Mouse (Mus musculus) embryonic facial prominence, embryonic 14.5 days (tissue): Measurements from ENCODE around the gene Ube2s. TPM values are rescaled to one million over a fixed set of nuclear protein-coding genes. Genes with fewer than 3 reads are reported as not detected.

ENCODE experiments used
- ATAC-seq: fragments of 200-750 bp; cut with Nextera tagmentation; 2 replicates; pipeline ENCODE4 v1.8.0; 2017; ENCODE audit warnings: low read depth, moderate number of reproducible peaks, moderate TSS enrichment
- DNase-seq: peaks from one replicate; pipeline ENCODE4 v3.0.0-alpha.2; 2015; ENCODE audit warnings: low spot score
- H3K27ac ChIP-seq: fragments of 300-500 bp; sonication (generic); replicated peaks from 2 replicates; pipeline ENCODE4 v1.5.1; 2014; ENCODE audit warnings: low read depth, mild to moderate bottlenecking, low read length, moderate library complexity
- H3K27me3 ChIP-seq: fragments of 300-500 bp; sonication (generic); replicated peaks from 2 replicates; pipeline ENCODE4 v1.6.1; 2014; ENCODE audit warnings: low read length; ENCODE audit not compliant: control insufficient read depth, insufficient read depth
- H3K36me3 ChIP-seq: fragments of 300-500 bp; sonication (generic); 2 replicates; pipeline ENCODE4 v1.6.1; 2014; ENCODE audit warnings: low read length, mixed read lengths; ENCODE audit not compliant: control insufficient read depth, insufficient read depth
- H3K4me1 ChIP-seq: fragments of 300-500 bp; sonication (generic); 2 replicates; pipeline ENCODE4 v1.6.1; 2014; ENCODE audit warnings: antibody characterized with exemption, low read length; ENCODE audit not compliant: control insufficient read depth, insufficient read depth
- H3K4me2 ChIP-seq: fragments of 300-500 bp; sonication (generic); 2 replicates; pipeline ENCODE4 v1.6.1; 2014; ENCODE audit warnings: low read depth, mild to moderate bottlenecking, low read length, moderate library complexity, mixed read lengths
- H3K4me3 ChIP-seq: fragments of 300-500 bp; sonication (generic); 2 replicates; pipeline ENCODE4 v1.5.1; 2014; ENCODE audit warnings: low read depth, mild to moderate bottlenecking, low read length
- H3K9ac ChIP-seq: fragments of 300-500 bp; sonication (generic); 2 replicates; pipeline ENCODE4 v1.6.1; 2014; ENCODE audit warnings: low read depth, mild to moderate bottlenecking, low read length, moderate library complexity, mixed read lengths
- H3K9me3 ChIP-seq: fragments of 300-500 bp; sonication (generic); 2 replicates; pipeline ENCODE4 v1.6.1; 2016; ENCODE audit warnings: low read length; ENCODE audit not compliant: control insufficient read depth
- WGBS: fragments of 180-500 bp; shearing (Covaris S2); extraction: QIAGEN DNeasy Blood & Tissue Kit; methylation state at CpG from one replicate; pipeline ENCODE4 v1.1.7; 2014; 5-methylcytosine and 5-hydroxymethylcytosine counted together
- polyA plus RNA-seq: library from polyadenylated mRNA; unstranded; fragments of >200 nt; fragmentation: Nextera tagmentation; extraction: Ambion mirVana; gene quantifications from 2 replicates; pipeline ENCODE4 v1.2.1, GENCODE M21; 2014

Ube2s gene
- polyA plus RNA-seq, 1 experiment from 2014 or later: 347 TPM

DNA sequence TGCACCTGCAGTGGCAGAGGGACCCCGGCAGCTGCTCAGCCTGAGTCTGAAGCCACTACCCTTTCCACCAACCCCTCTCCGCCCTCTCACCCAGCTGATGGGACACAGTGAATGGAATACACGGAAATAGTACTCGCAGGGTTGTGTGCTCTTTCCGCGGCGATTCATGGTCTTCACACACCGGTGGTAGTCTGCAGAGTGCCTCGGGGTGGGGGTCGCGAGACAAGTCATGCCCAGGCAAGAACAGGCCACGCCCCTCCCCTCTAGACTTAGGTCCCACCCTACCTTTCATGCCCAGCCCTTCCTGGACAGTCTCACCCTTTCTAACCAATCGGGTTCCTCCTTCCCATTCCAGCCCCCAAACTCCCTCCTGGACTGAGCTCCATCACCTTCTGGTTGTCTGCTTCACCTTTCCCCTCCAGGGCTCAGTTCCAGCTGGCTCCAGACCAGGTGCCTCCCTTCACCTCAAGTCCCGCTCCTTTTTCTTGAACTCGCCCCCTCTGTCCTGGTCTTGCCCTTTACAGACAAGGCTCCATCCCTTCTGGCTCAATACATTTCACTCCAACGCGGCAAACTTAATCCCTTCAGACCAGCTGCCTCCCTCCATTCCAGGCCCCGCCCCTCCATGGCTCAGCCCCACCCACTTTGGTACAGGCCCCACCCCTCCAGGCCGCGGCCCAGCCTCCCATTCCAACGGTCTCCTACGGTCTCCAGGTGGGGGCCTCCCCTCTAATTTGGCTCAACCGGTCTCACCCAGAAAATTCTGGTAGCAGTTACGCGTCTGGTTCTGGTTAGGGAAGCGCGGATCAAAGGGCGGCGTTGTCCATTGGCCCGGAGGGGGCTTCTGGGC is 60.2 kb downstream of the Ube2s start:
- H3K9ac ChIP-seq: peak overlapping the region; percentile 26
- peak overlapping the region; percentile 53 for H3K27ac ChIP-seq
- H3K4me1 ChIP-seq: peaks cover 14% of the 10 kb centered on the region
- 0 out of 2 replicates have a peak, but pooled peaks cover under 1% of the 10 kb centered on the region for H3K36me3 ChIP-seq
- peak overlapping the region; percentile 41 for H3K4me3 ChIP-seq
- DNase-seq (peak; percentile 57), ATAC-seq (peak; percentile 78)
- H3K4me2 ChIP-seq: peak overlapping the region; percentile 63
- 2% methylated on average over 28 of the region's 30 CpGs for WGBS
- H3K9me3 ChIP-seq: no peaks in the 10 kb centered on the region
- H3K27me3 ChIP-seq: no peaks in the 10 kb centered on the region

DNA sequence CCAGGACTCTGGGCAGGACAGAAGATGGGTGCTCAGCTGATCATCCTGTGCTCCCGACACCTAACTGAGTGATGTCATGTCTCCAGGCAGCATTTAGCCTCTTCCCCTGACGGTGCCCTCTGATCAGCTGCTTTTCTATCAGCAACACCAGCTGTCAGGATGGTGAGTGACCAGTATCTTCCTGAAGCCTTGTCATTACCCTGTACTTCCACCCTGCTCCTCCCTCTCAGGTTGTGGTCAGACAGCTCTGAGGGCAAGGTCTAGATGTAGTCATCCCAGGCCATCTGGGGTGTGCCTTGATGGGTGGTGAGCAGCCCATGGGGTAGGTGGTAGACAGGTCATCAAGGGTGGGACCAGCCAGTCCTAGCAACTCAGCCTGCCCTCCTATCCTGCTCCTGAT is 63.2 kb downstream of the Ube2s start:
- Histone ChIP-seq H3K27ac (no peak overlapping the region), H3K4me3 (no peak overlapping the region), H3K4me2 (no peak overlapping the region), H3K36me3 (peaks cover 25% of the 10 kb centered on the region), H3K4me1 (peaks cover 14% of the 10 kb centered on the region), H3K9me3 (no peaks in the 10 kb centered on the region), H3K27me3 (no peaks in the 10 kb centered on the region), H3K9ac (no peak overlapping the region)
- WGBS: 80% methylated on average over 2 of the region's 2 CpGs
- DNase-seq (no peak), ATAC-seq (no peak)

DNA sequence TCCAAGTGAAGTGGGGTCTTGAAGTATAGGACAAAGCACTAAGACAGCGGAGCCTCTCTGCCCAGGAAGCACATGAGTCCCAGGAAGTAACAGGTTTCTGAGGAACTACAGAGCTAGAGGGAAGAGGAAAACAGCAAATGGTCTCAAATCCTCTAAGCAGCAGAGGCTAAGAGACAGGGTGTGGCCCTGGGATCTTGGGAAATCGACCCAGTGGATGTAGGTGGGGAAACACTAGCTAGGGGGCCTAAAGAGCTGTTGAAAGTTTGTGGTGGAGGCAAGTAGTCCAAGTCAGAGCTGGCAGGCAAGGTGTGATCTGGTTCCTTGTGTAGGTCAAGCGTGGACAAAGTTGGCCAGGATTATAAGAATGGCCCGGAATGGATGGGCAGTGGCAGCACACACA is 64.1 kb downstream of the Ube2s start:
- Histone ChIP-seq H3K4me1 (peaks cover 14% of the 10 kb centered on the region), H3K27me3 (no peaks in the 10 kb centered on the region), H3K36me3 (peaks cover 32% of the 10 kb centered on the region), H3K9me3 (no peaks in the 10 kb centered on the region), H3K4me3 (no peak overlapping the region), H3K4me2 (no peak overlapping the region), H3K9ac (no peak overlapping the region), H3K27ac (no peak overlapping the region)
- 83% methylated on average over 4 of the region's 4 CpGs for whole genome bisulfite sequencing
- no peak for DNase-seq
- no peak for ATAC-seq

DNA sequence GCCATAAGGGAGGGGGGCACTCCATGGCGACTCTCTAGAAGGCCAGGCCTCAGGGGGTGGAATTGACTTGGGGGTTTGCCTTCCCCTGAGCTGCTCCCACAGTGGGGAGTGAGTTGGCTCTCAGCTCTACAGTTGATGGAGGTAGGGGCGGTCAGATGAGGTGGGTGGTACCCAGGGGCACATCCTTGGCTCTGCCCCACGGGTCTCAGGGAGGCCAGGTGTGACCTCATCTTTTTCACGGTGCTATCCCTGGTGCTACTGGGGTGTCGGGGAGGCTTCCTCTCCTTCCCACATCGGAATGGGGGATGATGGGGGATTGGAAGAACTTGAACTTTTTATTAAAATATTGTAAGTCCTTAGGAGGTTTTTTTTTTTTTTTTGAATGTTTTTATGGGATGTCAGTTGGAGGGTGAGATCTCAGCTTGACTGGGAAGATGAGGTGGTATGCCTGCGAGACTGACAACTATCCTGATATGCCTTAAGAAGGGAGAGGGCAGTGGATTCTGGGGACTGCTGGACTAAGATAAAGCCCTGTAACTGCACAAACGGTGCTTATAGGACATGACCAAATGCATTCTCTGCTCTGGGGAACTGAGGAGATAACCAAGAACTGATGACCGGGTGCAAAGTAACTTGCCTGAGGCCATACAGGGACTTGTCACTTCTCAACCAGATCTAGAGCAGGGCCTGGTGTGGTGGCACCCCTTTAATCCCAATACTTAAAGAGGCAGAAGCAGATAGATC is 65.1 kb downstream of the Ube2s start:
- 79% methylated on average over 8 of the region's 9 CpGs for WGBS

DNA sequence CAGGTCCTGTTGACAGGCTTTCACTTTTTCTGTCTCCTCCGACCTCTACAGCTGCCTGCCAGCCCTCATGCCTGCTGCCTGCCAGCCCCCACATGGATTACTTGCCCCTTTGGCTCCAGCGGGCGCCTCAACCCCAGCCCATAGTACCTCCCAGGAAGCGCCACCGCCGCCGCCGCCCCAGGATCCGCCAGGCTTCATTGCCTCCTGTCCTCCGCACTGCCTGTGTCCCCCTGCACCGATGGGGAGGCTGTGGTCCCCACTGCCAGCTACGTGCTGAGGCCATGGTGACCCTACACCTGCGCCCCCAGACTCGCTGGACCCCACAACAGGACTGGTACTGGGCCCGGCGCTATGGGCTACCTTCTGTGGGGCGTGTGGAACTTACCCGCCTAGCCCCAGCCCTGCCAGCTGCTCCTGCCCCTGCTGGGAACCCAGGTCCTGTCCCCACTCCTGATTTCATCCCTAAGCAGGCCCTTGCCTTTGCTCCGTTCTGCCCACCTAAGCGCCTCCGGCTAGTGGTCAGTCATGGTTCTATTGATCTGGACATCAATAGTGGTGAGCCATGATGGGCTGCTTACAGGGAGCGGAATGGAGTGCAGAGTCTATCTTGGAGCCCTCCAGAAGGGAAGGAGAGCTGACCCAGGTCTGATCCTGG is 65.9 kb downstream of the Ube2s start:
- H3K27me3 ChIP-seq: no peaks in the 10 kb centered on the region
- no peak overlapping the region for H3K9ac ChIP-seq
- ATAC-seq: no peak
- H3K4me1 ChIP-seq: peaks cover 5% of the 10 kb centered on the region; the same call in 1 of the 2 replicates
- no peak overlapping the region for H3K4me2 ChIP-seq
- 82% methylated on average over 22 of the region's 22 CpGs for WGBS
- no peak for DNase-seq
- H3K36me3 ChIP-seq: peaks cover 48% of the 10 kb centered on the region
- H3K9me3 ChIP-seq: no peaks in the 10 kb centered on the region
- H3K27ac ChIP-seq: no peak overlapping the region
- H3K4me3 ChIP-seq: no peak overlapping the region

More for the DNA sequence above, 65.1 kb downstream of the Ube2s start:
- Histone ChIP-seq H3K9me3 (no peaks in the 10 kb centered on the region), H3K4me2 (no peak overlapping the region), H3K27ac (no peak overlapping the region), H3K27me3 (no peaks in the 10 kb centered on the region), H3K4me3 (no peak overlapping the region), H3K9ac (no peak overlapping the region), H3K4me1 (peaks cover 9% of the 10 kb centered on the region), H3K36me3 (peaks cover 42% of the 10 kb centered on the region)
- DNase-seq (no peak), ATAC-seq (no peak)

DNA sequence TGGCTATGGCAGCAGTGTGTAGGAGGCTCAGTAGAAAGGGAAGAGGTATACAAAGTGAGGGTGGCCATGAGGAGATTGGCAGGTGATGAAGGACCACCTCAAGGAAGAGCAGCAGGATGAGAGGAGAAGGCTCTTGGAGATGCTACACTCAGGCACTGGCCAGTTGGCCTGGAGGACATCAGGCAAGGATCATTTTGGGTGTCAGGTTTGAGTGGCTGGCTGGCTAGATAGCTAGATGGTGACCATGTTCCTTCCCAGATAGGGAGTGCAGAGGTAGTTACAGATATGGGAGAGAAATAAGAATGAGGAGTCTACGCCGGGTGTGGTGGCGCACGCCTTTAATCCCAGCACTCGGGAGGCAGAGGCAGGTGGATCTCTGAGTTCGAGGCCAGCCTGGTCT is 67.5 kb downstream of the Ube2s start:
- Histone ChIP-seq H3K27me3 (no peaks in the 10 kb centered on the region), H3K4me3 (no peak overlapping the region), H3K4me1 (peaks cover 13% of the 10 kb centered on the region), H3K4me2 (no peak overlapping the region), H3K9me3 (no peaks in the 10 kb centered on the region), H3K27ac (no peak overlapping the region), H3K9ac (no peak overlapping the region), H3K36me3 (peaks cover 48% of the 10 kb centered on the region)
- DNase-seq (no peak), ATAC-seq (no peak)
- 95% methylated on average over 6 of the region's 6 CpGs for WGBS

Other genes starting within 250 kb of the Ube2s start
- gene Ptprh, start 208.5 kb downstream of the Ube2s start, polyA plus RNA-seq: not detected in 2 replicates
- 1.0 and 1.2 TPM in 2 replicates for gene Tmem86b, start 181.2 kb downstream of the Ube2s start, polyA plus RNA-seq
- 7.1 and 7.7 TPM in 2 replicates for gene Ppp6r1, start 153.6 kb downstream of the Ube2s start, polyA plus RNA-seq
- gene Hspbp1, start 127.5 kb downstream of the Ube2s start, polyA plus RNA-seq: 77.5 and 77.7 TPM in 2 replicates
- 1.6 and 1.8 TPM in 2 replicates for gene Brsk1, start 122.0 kb downstream of the Ube2s start, polyA plus RNA-seq
- 0.11 TPM in 1 of 2 replicates, not detected in the other for gene Tmem150b, start 87.3 kb downstream of the Ube2s start, polyA plus RNA-seq
- gene Kmt5c, start 72.5 kb downstream of the Ube2s start, polyA plus RNA-seq: 41.5 and 50.6 TPM in 2 replicates
- gene Cox6b2, start 59.5 kb downstream of the Ube2s start, polyA plus RNA-seq: 36.4 and 39.6 TPM in 2 replicates
- gene Fam71e2, start 41.3 kb downstream of the Ube2s start, polyA plus RNA-seq: not detected in 2 replicates
- 0.13 TPM in 1 of 2 replicates, not detected in the other for gene Il11, start 29.7 kb downstream of the Ube2s start, polyA plus RNA-seq
- not detected in 2 replicates for gene Tmem190, start 29.7 kb downstream of the Ube2s start, polyA plus RNA-seq
- gene Tmem238, start 22.9 kb downstream of the Ube2s start, polyA plus RNA-seq: 5.5 and 6.6 TPM in 2 replicates
- gene Rpl28, start 19.7 kb downstream of the Ube2s start, polyA plus RNA-seq: 275 and 300 TPM in 2 replicates
- 0.68 and 0.76 TPM in 2 replicates for gene Shisa7, start 32.1 kb upstream of the Ube2s start, polyA plus RNA-seq
- gene Isoc2b, start 57.7 kb upstream of the Ube2s start, polyA plus RNA-seq: 6.5 and 7.0 TPM in 2 replicates
- gene Isoc2a, start 64.6 kb upstream of the Ube2s start, polyA plus RNA-seq: 1.3 and 1.6 TPM in 2 replicates
- gene Gm36210, start 93.9 kb upstream of the Ube2s start, polyA plus RNA-seq: 0.35 TPM in 1 of 2 replicates, not detected in the other
- gene Zfp628, start 102.6 kb upstream of the Ube2s start, polyA plus RNA-seq: 3.7 and 4.0 TPM in 2 replicates
- gene Nat14, start 109.4 kb upstream of the Ube2s start, polyA plus RNA-seq: 1.9 and 2.6 TPM in 2 replicates
- gene Ssc5d, start 113.2 kb upstream of the Ube2s start, polyA plus RNA-seq: 8.1 and 8.7 TPM in 2 replicates
- 0.64 and 0.92 TPM in 2 replicates for gene Sbk2, start 151.8 kb upstream of the Ube2s start, polyA plus RNA-seq
- 0.06 and 0.08 TPM in 2 replicates for gene Sbk3, start 158.6 kb upstream of the Ube2s start, polyA plus RNA-seq
- gene Zfp579, start 183.6 kb upstream of the Ube2s start, polyA plus RNA-seq: 23.0 and 30.4 TPM in 2 replicates
- 14.5 and 16.5 TPM in 2 replicates for gene Zfp524, start 201.8 kb upstream of the Ube2s start, polyA plus RNA-seq
- 31.1 and 32.8 TPM in 2 replicates for gene Fiz1, start 202.1 kb upstream of the Ube2s start, polyA plus RNA-seq
- 1.5 TPM in 1 of 2 replicates, not detected in the other for gene Gm44973, start 202.9 kb upstream of the Ube2s start, polyA plus RNA-seq
- 5.3 and 5.8 TPM in 2 replicates for gene Zfp865, start 207.8 kb upstream of the Ube2s start, polyA plus RNA-seq
- 21.6 and 30.7 TPM in 2 replicates for gene Ccdc106, start 208.0 kb upstream of the Ube2s start, polyA plus RNA-seq
- not detected in 2 replicates for gene 4632433K11Rik, start 221.5 kb upstream of the Ube2s start, polyA plus RNA-seq
- 4.4 and 6.0 TPM in 2 replicates for gene Zfp784, start 225.9 kb upstream of the Ube2s start, polyA plus RNA-seq
- 34.9 and 44.1 TPM in 2 replicates for gene Zfp580, start 238.9 kb upstream of the Ube2s start, polyA plus RNA-seq
- 105 and 114 TPM in 2 replicates for gene U2af2, start 249.6 kb upstream of the Ube2s start, polyA plus RNA-seq